Mouse (Mus musculus) liver, postnatal 0 days (tissue): ENCODE data around the gene Grm4. TPM values are rescaled to one million over a fixed set of nuclear protein-coding genes. Genes with fewer than 3 reads are reported as not detected.

Experiments used
- ATAC-seq: fragments of 200-750 bp; cut with Nextera tagmentation; 2 replicates; pipeline ENCODE4 v1.8.0; 2017; ENCODE audit warnings: mild to moderate bottlenecking, moderate library complexity
- DNase-seq: peaks from one replicate; pipeline ENCODE4 v3.0.0-alpha.2; 2016
- H3K27ac ChIP-seq: fragments of 300-500 bp; sonication (generic); 2 replicates; pipeline ENCODE4 v1.5.1; 2014; ENCODE audit warnings: antibody characterized with exemption, moderate library complexity, mild to moderate bottlenecking, low read depth
- H3K27me3 ChIP-seq: fragments of 300-500 bp; sonication (generic); 2 replicates; pipeline ENCODE4 v1.6.1; 2014; ENCODE audit warnings: low read length, control low read depth, mixed read lengths; ENCODE audit not compliant: insufficient read depth
- H3K36me3 ChIP-seq: fragments of 300-500 bp; sonication (generic); replicated peaks from 2 replicates; pipeline ENCODE4 v1.6.1; 2014; ENCODE audit warnings: mild to moderate bottlenecking, control low read depth, low read length, moderate library complexity, mixed read lengths; ENCODE audit not compliant: insufficient read depth
- H3K4me1 ChIP-seq: fragments of 300-500 bp; sonication (generic); 2 replicates; pipeline ENCODE4 v1.6.1; 2014; ENCODE audit warnings: antibody characterized with exemption, mild to moderate bottlenecking, control low read depth; ENCODE audit not compliant: insufficient read depth
- H3K4me2 ChIP-seq: fragments of 300-500 bp; sonication (generic); 2 replicates; pipeline ENCODE4 v1.6.1; 2014; ENCODE audit warnings: low read depth, mild to moderate bottlenecking, low read length, moderate library complexity, mixed read lengths
- H3K4me3 ChIP-seq: fragments of 300-500 bp; sonication (generic); 2 replicates; pipeline ENCODE4 v1.5.1; 2014; ENCODE audit warnings: low read depth, low read length
- H3K9ac ChIP-seq: fragments of 300-500 bp; sonication (generic); replicated peaks from 2 replicates; pipeline ENCODE4 v1.6.1; 2014; ENCODE audit warnings: mild to moderate bottlenecking, moderate library complexity
- H3K9me3 ChIP-seq: fragments of 300-500 bp; sonication (generic); 2 replicates; pipeline ENCODE4 v1.6.1; 2016; ENCODE audit warnings: mild to moderate bottlenecking, control low read depth, low read length, mixed read lengths
- CTCF ChIP-seq: sonication (generic); IDR thresholded peaks from 2 replicates; pipeline ENCODE4 v1.5.1; 2016; ENCODE audit warnings: antibody characterized with exemption, low read depth
- EP300 ChIP-seq: IDR thresholded peaks from 2 replicates; pipeline ENCODE4 v1.6.1; 2016; ENCODE audit warnings: antibody characterized with exemption, low read depth, mild to moderate bottlenecking
- WGBS: fragments of 180-500 bp; shearing (Covaris S2); extraction: QIAGEN DNeasy Blood & Tissue Kit; methylation state at CpG from one replicate; pipeline ENCODE4 v1.1.7; 2014; ENCODE audit not compliant: insufficient replicate concordance; 5-methylcytosine and 5-hydroxymethylcytosine counted together
- polyA plus RNA-seq: library from polyadenylated mRNA; unstranded; fragments of >200 nt; fragmentation: Nextera tagmentation; extraction: Ambion mirVana; gene quantifications from 2 replicates; pipeline ENCODE4 v1.2.1, GENCODE M21; 2015

The Grm4 gene
- polyA plus RNA-seq, 1 experiment from 2014 or later, result not detected

DNA sequence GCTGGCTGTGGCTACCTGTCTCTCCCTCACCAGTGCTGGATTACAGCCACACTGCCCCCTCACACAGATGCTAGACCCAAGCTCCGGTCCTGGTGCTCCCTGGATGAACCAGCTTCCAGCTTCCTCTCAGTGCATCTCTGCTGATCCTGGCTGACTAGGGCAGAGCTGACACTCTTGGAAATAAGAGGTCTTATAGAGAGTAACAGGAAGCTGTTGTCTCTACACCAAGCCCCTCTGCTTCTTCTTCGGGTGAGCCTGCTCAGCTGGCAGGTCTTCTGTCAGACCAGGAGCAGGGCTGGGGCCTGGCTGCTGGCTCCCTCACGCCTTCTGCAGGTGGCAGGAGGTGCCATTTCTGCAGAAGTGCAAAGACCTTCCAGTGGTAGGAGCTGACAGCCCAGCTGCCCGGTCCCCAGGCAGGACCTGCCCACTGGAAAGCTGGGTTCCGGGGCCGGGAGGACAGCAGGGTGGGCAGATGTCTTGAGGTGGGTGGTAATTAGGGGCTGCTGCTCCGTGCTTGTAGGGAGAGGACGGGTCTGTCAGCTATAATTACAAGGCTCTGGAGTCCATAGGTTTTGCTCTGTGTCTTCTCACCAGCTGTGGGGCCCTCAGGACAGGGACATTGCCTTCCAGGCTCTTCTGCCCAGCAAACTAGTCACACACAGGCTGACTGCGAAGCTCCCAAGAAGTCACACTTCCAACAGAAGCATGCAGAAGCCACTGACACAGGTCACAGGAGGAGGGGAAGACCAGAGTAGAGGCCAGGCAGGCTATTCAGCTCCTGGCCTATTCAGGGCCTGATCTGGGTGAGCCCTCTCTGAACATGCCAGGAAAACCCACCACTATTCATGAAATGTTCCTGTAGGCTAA is 10.7 kb downstream of the Grm4 start:
- ATAC-seq (no peak), DNase-seq (no peak)
- no peak overlapping the region for H3K9ac ChIP-seq
- whole genome bisulfite sequencing, result 48% methylated on average over 9 of the region's 9 CpGs
- no peak overlapping the region for H3K27ac ChIP-seq
- H3K4me1 ChIP-seq, result peaks cover 7% of the 10 kb centered on the region; the same call in 1 of the 2 replicates
- H3K27me3 ChIP-seq, result peaks cover 60% of the 10 kb centered on the region
- no peak overlapping the region for H3K4me2 ChIP-seq
- no peak overlapping the region for H3K4me3 ChIP-seq
- H3K36me3 ChIP-seq, result no peaks in the 10 kb centered on the region
- H3K9me3 ChIP-seq, result no peaks in the 10 kb centered on the region
- no peak for TF ChIP-seq EP300
- TF ChIP-seq CTCF, result no peak

DNA sequence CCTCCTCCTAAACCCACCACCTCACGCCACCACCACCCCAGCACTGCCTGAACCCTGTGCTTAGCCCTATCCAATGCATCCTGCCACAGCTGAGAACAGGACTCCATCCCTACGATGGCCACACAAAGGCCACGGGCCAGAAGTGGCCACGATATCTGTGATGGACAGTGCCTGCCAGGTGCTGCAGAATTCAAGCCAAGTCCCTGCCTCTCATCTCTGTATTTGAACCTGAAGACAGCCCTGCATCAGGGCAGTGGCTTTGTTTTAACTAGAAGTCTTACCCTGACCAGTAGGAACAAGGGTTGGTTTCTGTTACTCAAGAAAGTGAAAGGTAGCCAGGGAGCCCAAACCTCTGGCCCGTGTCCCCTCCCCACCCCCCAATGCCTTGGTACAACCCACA is 12.1 kb downstream of the Grm4 start:
- Histone ChIP-seq H3K9me3 (no peaks in the 10 kb centered on the region), H3K27ac (no peak overlapping the region), H3K4me1 (peaks cover 7% of the 10 kb centered on the region; the same call in 1 of the 2 replicates), H3K27me3 (peaks cover 46% of the 10 kb centered on the region), H3K4me3 (no peak overlapping the region), H3K36me3 (no peaks in the 10 kb centered on the region), H3K9ac (no peak overlapping the region), H3K4me2 (no peak overlapping the region)
- no peak for DNase-seq
- TF ChIP-seq EP300, result no peak
- TF ChIP-seq CTCF, result no peak
- 76% methylated on average over 5 of the region's 5 CpGs for WGBS
- no peak for ATAC-seq

- 55% methylated on average over 5 of the region's 5 CpGs for WGBS
- TF ChIP-seq CTCF, result no peak
- Histone ChIP-seq H3K27me3 (peaks cover 44% of the 10 kb centered on the region), H3K9ac (no peak overlapping the region), H3K4me2 (no peak overlapping the region), H3K4me1 (peaks cover 7% of the 10 kb centered on the region; the same call in 1 of the 2 replicates), H3K36me3 (no peaks in the 10 kb centered on the region), H3K4me3 (no peak overlapping the region), H3K9me3 (no peaks in the 10 kb centered on the region), H3K27ac (no peak overlapping the region)
- no peak for ATAC-seq
- DNase-seq, result no peak
Observed at GRCm38 (mm10) chr17:27508513-27508912, 12.7 kb downstream of the Grm4 start.

- no peak for TF ChIP-seq EP300
- peaks cover 41% of the 10 kb centered on the region for H3K27me3 ChIP-seq
- DNase-seq, result no peak
- H3K9ac ChIP-seq, result no peak overlapping the region
- H3K4me2 ChIP-seq, result no peak overlapping the region
- H3K4me1 ChIP-seq, result peaks cover 6% of the 10 kb centered on the region; the same call in 1 of the 2 replicates
- no peak overlapping the region for H3K27ac ChIP-seq
- H3K4me3 ChIP-seq, result no peak overlapping the region
- 70% methylated on average over 12 of the region's 12 CpGs for WGBS
- H3K9me3 ChIP-seq, result no peaks in the 10 kb centered on the region
- H3K36me3 ChIP-seq, result no peaks in the 10 kb centered on the region
- ATAC-seq, result no peak
Observed at GRCm38 (mm10) chr17:27508002-27508401, 13.2 kb downstream of the Grm4 start.

DNA sequence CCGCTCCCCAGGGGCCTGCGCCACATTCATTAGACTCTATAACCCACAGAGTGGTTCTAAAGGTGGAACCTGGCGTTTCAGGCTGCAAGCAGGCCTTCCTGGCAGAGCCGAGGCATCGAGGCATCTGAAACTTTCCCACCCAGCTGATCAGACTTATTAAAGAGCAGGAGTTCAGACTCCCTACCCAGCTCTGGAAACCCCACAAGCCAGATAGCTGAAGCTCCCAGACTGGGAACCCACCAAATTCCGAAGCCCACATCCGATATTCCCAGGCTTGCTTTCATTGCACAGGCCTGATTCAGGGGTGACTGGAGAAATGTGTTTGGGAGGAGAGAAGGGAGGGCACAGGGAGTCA is 13.6 kb downstream of the Grm4 start:
- peaks cover 42% of the 10 kb centered on the region for H3K27me3 ChIP-seq
- no peak overlapping the region for H3K27ac ChIP-seq
- no peak overlapping the region for H3K9ac ChIP-seq
- peaks cover 3% of the 10 kb centered on the region; the same call in 1 of the 2 replicates for H3K4me1 ChIP-seq
- H3K9me3 ChIP-seq, result no peaks in the 10 kb centered on the region
- H3K4me2 ChIP-seq, result no peak overlapping the region
- TF ChIP-seq EP300, result no peak
- TF ChIP-seq CTCF, result no peak
- no peak overlapping the region for H3K4me3 ChIP-seq
- 78% methylated on average over 7 of the region's 7 CpGs for WGBS
- DNase-seq (no peak), ATAC-seq (no peak)
- H3K36me3 ChIP-seq, result no peaks in the 10 kb centered on the region

- no peak for ATAC-seq
Observed at GRCm38 (mm10) chr17:27506871-27507590, 14.2 kb downstream of the Grm4 start.

More at GRCm38 (mm10) chr17:27506871-27507590, 14.2 kb downstream of the Grm4 start:
- Histone ChIP-seq H3K4me1 (peaks cover under 1% of the 10 kb centered on the region; the same call in 1 of the 2 replicates), H3K36me3 (no peaks in the 10 kb centered on the region), H3K9me3 (no peaks in the 10 kb centered on the region), H3K9ac (no peak overlapping the region), H3K27ac (no peak overlapping the region), H3K4me2 (no peak overlapping the region), H3K27me3 (peaks cover 37% of the 10 kb centered on the region), H3K4me3 (no peak overlapping the region)
- DNase-seq, result no peak
- 80% methylated on average over 7 of the region's 7 CpGs for WGBS
- TF ChIP-seq CTCF, result no peak
- no peak for TF ChIP-seq EP300
